Mouse (Mus musculus) erythroblast, embryonic 14.5 days (primary cell): ENCODE data around the gene Anks1b.

ENCODE experiments used
- GATA1 ChIP-seq: IDR thresholded peaks from 2 replicates; pipeline ENCODE4 v1.6.1; 2012; ENCODE audit warnings: low read length, inconsistent platforms, mixed read lengths
- TAL1 ChIP-seq: IDR thresholded peaks from 3 replicates; pipeline ENCODE4 v1.6.1; 2012; ENCODE audit warnings: low read length, inconsistent platforms, mixed read lengths

GRCm38 (mm10) chr10:90441656-90442055, 568.3 kb downstream of the Anks1b start:
- TF ChIP-seq GATA1, result no peak
- TF ChIP-seq TAL1, result no peak
